Mouse (Mus musculus) hindbrain, embryonic 15.5 days (tissue): Measurements from ENCODE around the gene Gm49378. TPM values are rescaled to one million over a fixed set of nuclear protein-coding genes. Genes with fewer than 3 reads are reported as not detected.
A peak's percentile ranks its signal among the peaks of the same experiment; 100 is the strongest.

Source experiments
- ATAC-seq: fragments of 200-750 bp; cut with Nextera tagmentation; 2 replicates; pipeline ENCODE4 v1.8.0; 2017; ENCODE audit warnings: low read depth, moderate number of reproducible peaks, moderate TSS enrichment; ENCODE audit not compliant: low FRiP score
- H3K27ac ChIP-seq: fragments of 300-500 bp; sonication (generic); replicated peaks from 2 replicates; pipeline ENCODE4 v1.5.1; 2015; ENCODE audit warnings: mild to moderate bottlenecking, inconsistent platforms
- H3K27me3 ChIP-seq: fragments of 300-500 bp; sonication (generic); 2 replicates; pipeline ENCODE4 v1.6.1; 2015; ENCODE audit warnings: control low read depth, inconsistent platforms
- H3K36me3 ChIP-seq: fragments of 300-500 bp; sonication (generic); 2 replicates; pipeline ENCODE4 v1.6.1; 2015; ENCODE audit warnings: control low read depth, inconsistent platforms
- H3K4me1 ChIP-seq: fragments of 300-500 bp; sonication (generic); replicated peaks from 2 replicates; pipeline ENCODE4 v1.6.1; 2015; ENCODE audit warnings: control low read depth, inconsistent platforms
- H3K4me2 ChIP-seq: fragments of 300-500 bp; sonication (generic); 2 replicates; pipeline ENCODE4 v1.6.1; 2015; ENCODE audit warnings: moderate library complexity, mild to moderate bottlenecking, inconsistent platforms
- H3K4me3 ChIP-seq: fragments of 300-500 bp; sonication (generic); 2 replicates; pipeline ENCODE4 v1.5.1; 2015; ENCODE audit warnings: mild to moderate bottlenecking, inconsistent platforms
- H3K9ac ChIP-seq: fragments of 300-500 bp; sonication (generic); 2 replicates; pipeline ENCODE4 v1.6.1; 2015; ENCODE audit warnings: inconsistent platforms
- H3K9me3 ChIP-seq: fragments of 300-500 bp; sonication (generic); 2 replicates; pipeline ENCODE4 v1.6.1; 2016; ENCODE audit warnings: control low read depth, inconsistent platforms
- WGBS: fragments of 180-500 bp; shearing (Covaris S2); methylation state at CpG from one replicate; pipeline ENCODE4 v1.1.7; 2015; 5-methylcytosine and 5-hydroxymethylcytosine counted together
- polyA plus RNA-seq: library from polyadenylated mRNA; unstranded; fragments of >200 nt; fragmentation: Nextera tagmentation; extraction: Ambion mirVana; gene quantifications from 2 replicates; pipeline ENCODE4 v1.2.1, GENCODE M21; 2015

Gm49378 gene
- polyA plus RNA-seq, 1 experiment from 2014 or later = 0.93 TPM

GRCm38 (mm10) chr14:55618486-55619195, 19.1 kb downstream of the Gm49378 start:
- peak overlapping the region; percentile 42 for H3K4me2 ChIP-seq
- peak overlapping the region; percentile 39; the same call in 1 of the 2 replicates for H3K27ac ChIP-seq
- H3K36me3 ChIP-seq = no peaks in the 10 kb centered on the region
- peak overlapping the region; percentile 20; the same call in 1 of the 2 replicates for H3K9ac ChIP-seq
- H3K4me3 ChIP-seq = peak overlapping the region; percentile 30
- WGBS = 53% methylated on average over 22 of the region's 22 CpGs
- H3K9me3 ChIP-seq = no peaks in the 10 kb centered on the region
- H3K4me1 ChIP-seq = no peaks in the 10 kb centered on the region
- peak; percentile 29; the same call in 1 of the 2 replicates for ATAC-seq
- no peaks in the 10 kb centered on the region for H3K27me3 ChIP-seq

DNA sequence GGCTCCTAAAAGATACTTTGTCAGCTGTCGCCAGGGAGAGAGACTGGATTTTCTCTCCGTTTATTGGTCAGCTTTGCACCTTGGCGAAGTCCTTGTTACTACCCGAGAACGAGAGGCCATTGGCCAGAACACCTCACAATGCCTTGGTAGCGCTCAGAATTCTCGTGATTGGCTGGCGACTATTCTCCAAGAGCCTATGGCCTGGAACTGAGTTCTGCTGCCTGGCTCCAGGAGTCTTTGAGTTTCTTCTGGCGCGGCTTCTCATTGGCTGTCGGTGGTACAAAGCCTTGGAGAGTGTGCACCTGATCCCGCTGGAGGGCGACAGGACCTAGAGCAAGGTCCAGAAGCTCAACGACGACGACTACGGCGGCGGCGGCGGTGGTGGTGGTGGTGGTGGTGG, 19.9 kb downstream of the Gm49378 start, which contains the start of gene Rec8:
Rec8 (plus strand) TSS at position 216 of the 400 bp plus-strand sequence.
- Histone ChIP-seq H3K4me2 (peak within 1 kb of the TSS; percentile 42), H3K4me1 (no peaks in the 10 kb centered on the region), H3K9me3 (no peaks in the 10 kb centered on the region), H3K9ac (peak within 1 kb of the TSS; percentile 20; the same call in 1 of the 2 replicates), H3K36me3 (no peaks in the 10 kb centered on the region), H3K4me3 (peak within 1 kb of the TSS; percentile 30), H3K27me3 (no peaks in the 10 kb centered on the region), H3K27ac (peak within 1 kb of the TSS; percentile 39)
- WGBS = 22% methylated on average over 21 of the region's 21 CpGs
- ATAC-seq = peak; percentile 88

DNA sequence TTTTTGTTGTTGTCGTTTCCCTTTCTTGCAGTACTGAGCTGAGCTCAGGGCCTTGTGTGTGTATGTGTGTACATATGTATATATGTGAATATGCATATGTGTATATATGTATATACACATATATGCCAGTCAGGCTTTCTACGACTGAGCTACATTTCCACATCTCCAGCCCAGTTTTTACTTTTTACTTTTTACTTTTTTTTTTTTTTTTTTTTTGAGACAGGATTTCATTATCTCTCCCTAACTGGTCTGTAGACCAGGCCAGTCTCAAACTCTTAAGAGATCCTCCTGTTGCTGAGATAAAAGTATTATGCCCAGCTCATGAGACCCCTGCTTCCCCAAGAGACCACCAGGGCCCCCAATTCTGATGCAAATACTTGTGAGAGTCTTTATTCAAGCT, 20.9 kb downstream of the Gm49378 start:
- H3K27me3 ChIP-seq = no peaks in the 10 kb centered on the region

GRCm38 (mm10) chr14:55615876-55616275, 21.8 kb downstream of the Gm49378 start:
- Histone ChIP-seq H3K9me3 (no peaks in the 10 kb centered on the region), H3K4me1 (no peaks in the 10 kb centered on the region), H3K27ac (no peak overlapping the region), H3K36me3 (no peaks in the 10 kb centered on the region), H3K9ac (no peak overlapping the region), H3K4me2 (no peak overlapping the region), H3K27me3 (no peaks in the 10 kb centered on the region), H3K4me3 (no peak overlapping the region)
- 43% methylated on average over 2 of the region's 2 CpGs for WGBS
- ATAC-seq = no peak

More for the DNA sequence above, 20.9 kb downstream of the Gm49378 start:
- 78% methylated on average over 2 of the region's 2 CpGs for WGBS
- no peaks in the 10 kb centered on the region for H3K4me1 ChIP-seq
- H3K27ac ChIP-seq = no peak overlapping the region
- H3K4me3 ChIP-seq = no peak overlapping the region
- ATAC-seq = no peak
- H3K4me2 ChIP-seq = no peak overlapping the region
- no peaks in the 10 kb centered on the region for H3K36me3 ChIP-seq
- no peak overlapping the region for H3K9ac ChIP-seq
- no peaks in the 10 kb centered on the region for H3K9me3 ChIP-seq

DNA sequence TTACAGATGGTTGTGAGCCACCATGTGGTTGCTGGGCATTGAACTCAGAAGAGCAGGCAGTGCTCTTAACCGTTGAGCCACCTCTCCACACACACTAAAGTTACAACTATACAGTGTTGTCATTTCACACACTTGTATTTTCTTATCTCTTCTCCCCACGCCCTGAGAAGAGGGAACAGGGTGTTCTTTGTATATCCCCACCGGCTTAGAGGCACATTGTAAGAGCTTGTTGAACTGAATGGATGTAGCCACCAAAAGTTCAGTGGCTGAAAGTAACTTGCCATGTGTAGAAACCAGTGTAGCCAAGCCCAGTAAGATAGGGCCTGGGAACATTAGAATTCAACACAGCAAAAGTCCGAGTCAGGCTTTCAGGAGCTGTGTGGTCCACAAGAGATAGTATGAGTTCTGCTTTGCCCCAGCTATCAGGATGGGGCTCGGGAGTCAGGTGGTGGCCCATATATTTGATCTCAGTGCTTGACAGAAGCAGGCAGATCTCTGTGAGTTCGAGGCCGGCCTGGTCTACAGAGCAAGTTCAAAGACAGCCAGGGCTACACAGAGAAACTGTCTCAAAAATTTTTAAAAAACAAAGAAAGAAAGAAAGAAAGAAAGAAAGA, 23.0 kb downstream of the Gm49378 start:
- Histone ChIP-seq H3K4me2 (no peak overlapping the region), H3K27ac (no peak overlapping the region), H3K4me3 (no peak overlapping the region), H3K9me3 (no peaks in the 10 kb centered on the region), H3K36me3 (peaks cover 3% of the 10 kb centered on the region), H3K27me3 (no peaks in the 10 kb centered on the region), H3K9ac (no peak overlapping the region), H3K4me1 (no peaks in the 10 kb centered on the region)
- 82% methylated on average over 7 of the region's 7 CpGs for WGBS
- ATAC-seq = no peak

DNA sequence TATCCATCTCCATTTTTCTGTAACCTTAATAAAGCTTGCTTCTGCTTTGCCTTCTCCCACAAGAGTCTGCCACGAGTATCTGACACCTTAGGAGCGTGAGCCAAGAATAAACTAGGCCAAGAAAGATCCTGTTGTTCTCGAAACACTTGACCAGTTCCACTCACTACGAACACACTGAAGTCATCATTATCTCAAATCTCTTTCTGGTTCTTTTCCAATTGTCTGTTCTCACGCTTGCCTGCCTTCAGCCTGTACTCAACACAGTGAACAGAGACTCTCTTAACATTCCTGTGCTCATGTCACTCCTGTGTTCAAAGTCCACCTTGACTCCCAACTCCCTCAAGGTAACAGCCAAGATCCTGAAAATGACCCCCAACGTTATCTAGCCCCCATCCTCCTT, 24.3 kb downstream of the Gm49378 start:
- 70% methylated on average over 6 of the region's 6 CpGs for WGBS
- Histone ChIP-seq H3K4me3 (no peak overlapping the region), H3K9me3 (no peaks in the 10 kb centered on the region), H3K27me3 (no peaks in the 10 kb centered on the region), H3K4me2 (no peak overlapping the region), H3K4me1 (no peaks in the 10 kb centered on the region), H3K9ac (no peak overlapping the region), H3K36me3 (peaks cover 14% of the 10 kb centered on the region), H3K27ac (no peak overlapping the region)
- ATAC-seq = no peak

DNA sequence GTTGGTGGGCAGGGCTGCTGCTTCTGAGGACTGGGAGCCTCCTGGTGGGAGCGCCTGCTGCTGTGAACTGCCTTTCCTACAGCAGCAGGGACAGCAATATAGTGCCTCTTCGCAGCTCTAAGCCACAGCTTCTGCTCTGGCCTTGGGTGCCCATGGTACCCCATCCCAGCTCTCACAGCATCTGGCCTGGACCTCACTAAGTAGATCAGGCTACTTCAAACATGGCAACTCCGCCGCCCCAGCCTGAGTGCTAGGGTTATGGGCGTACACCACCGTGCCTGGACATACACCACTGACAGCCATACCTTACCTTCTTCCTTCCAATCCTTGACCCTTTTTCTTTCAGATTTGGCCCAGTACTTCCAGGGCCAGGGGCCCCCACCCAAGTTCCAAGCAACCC, 29.4 kb downstream of the Gm49378 start:
- Histone ChIP-seq H3K27me3 (no peaks in the 10 kb centered on the region), H3K4me2 (no peak overlapping the region), H3K27ac (no peak overlapping the region), H3K9ac (no peak overlapping the region), H3K9me3 (no peaks in the 10 kb centered on the region), H3K4me3 (no peak overlapping the region), H3K36me3 (peaks cover 42% of the 10 kb centered on the region), H3K4me1 (peaks cover 11% of the 10 kb centered on the region; the same call in 1 of the 2 replicates)
- no peak for ATAC-seq
- WGBS = 96% methylated on average over 6 of the region's 6 CpGs

DNA sequence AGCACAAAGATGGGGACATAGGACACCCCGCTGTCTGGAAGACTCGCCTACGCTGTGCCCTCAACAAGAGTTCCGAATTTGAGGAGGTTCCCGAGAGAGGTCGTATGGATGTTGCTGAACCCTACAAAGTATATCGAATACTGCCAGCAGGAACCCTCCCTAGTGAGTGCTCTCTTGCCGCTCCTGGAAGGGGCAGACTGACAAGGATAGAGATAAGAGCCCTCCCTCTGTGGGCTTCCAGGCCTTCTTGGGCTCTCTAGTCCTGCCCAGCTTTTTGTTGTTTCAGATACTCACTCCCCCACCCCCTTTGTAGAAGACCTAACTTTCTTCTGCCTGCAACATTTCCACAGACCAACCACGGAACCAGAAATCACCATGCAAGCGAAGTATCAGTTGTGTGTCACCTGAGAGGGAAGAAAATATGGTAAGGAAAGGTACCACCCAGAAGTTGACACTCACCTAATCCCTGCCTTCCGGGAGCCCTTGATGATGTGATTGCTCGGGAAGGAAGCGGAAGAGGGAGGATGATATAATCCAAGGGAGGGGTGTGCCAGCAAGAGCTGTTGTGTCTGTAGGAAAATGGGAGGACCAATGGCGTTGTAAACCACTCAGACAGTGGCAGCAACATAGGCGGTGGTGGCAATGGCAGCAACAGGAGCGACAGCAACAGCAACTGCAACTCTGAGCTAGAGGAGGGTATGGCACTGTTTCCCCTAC, 31.8 kb downstream of the Gm49378 start:
- Histone ChIP-seq H3K27ac (no peak overlapping the region), H3K36me3 (peaks cover 67% of the 10 kb centered on the region)

DNA sequence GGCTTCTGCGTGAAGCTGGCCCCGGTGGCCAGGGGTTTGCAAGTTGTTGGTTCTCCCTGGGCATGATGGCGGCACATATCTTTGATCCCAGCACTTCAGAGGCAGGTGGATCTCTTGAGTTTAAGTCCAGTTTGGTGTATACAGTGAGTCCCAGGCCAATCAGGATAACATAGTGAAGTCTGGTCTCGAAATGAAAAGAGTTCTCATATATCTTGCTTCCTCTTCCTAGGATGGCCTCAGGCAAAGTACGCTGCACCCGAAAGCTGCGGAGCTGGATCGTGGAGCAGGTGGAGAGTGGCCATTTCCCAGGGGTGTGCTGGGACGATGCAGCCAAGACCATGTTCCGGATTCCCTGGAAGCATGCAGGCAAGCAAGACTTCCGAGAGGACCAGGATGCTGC, 32.9 kb downstream of the Gm49378 start:
- H3K27me3 ChIP-seq = no peaks in the 10 kb centered on the region
- peak overlapping the region; percentile 46; the same call in 1 of the 2 replicates for H3K4me2 ChIP-seq
- peaks cover 11% of the 10 kb centered on the region; the same call in 1 of the 2 replicates for H3K4me1 ChIP-seq
- ATAC-seq = no peak
- peaks cover 74% of the 10 kb centered on the region for H3K36me3 ChIP-seq
- 92% methylated on average over 11 of the region's 11 CpGs for WGBS
- H3K27ac ChIP-seq = no peak overlapping the region
- no peaks in the 10 kb centered on the region for H3K9me3 ChIP-seq
- H3K9ac ChIP-seq = no peak overlapping the region
- H3K4me3 ChIP-seq = no peak overlapping the region

More for the DNA sequence above, 31.8 kb downstream of the Gm49378 start:
- WGBS = 96% methylated on average over 16 of the region's 16 CpGs
- Histone ChIP-seq H3K4me1 (peaks cover 11% of the 10 kb centered on the region; the same call in 1 of the 2 replicates), H3K9me3 (no peaks in the 10 kb centered on the region), H3K27me3 (no peaks in the 10 kb centered on the region), H3K4me3 (no peak overlapping the region), H3K9ac (no peak overlapping the region), H3K4me2 (no peak overlapping the region)
- ATAC-seq = no peak

GRCm38 (mm10) chr14:55603633-55604576, 33.8 kb downstream of the Gm49378 start:
- no peaks in the 10 kb centered on the region for H3K27me3 ChIP-seq
- H3K4me3 ChIP-seq = peak overlapping the region; percentile 29
- H3K9ac ChIP-seq = peak overlapping the region; percentile 7; the same call in 1 of the 2 replicates
- H3K9me3 ChIP-seq = no peaks in the 10 kb centered on the region
- ATAC-seq = peak; percentile 89
- peak overlapping the region; percentile 46 for H3K27ac ChIP-seq
- H3K4me1 ChIP-seq = peaks cover 11% of the 10 kb centered on the region; the same call in 1 of the 2 replicates
- 22% methylated on average over 19 of the region's 19 CpGs for WGBS
- H3K36me3 ChIP-seq = peaks cover 74% of the 10 kb centered on the region
- H3K4me2 ChIP-seq = peak overlapping the region; percentile 46

DNA sequence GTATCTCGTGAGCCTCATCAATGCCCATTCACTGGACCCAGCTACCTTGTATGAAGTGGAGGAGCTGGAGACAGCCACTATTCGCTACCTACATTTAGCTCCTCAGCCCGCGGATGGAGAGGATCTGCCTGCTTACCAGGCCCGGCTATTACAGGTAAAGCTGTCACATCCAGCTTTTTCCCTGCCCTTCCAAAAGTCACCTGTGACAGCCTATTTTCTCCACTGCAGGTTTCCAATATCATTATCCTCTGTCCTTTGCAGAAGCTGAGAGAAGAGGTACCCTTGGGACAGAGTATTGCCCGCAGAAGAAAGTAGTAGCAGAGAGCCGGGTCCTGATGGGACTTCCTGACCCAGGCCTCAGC, 34.4 kb downstream of the Gm49378 start, which contains the start of gene Irf9:
Irf9 (plus strand) TSS at position 301 of the 362 bp plus-strand sequence.
- H3K9me3 ChIP-seq = no peaks in the 10 kb centered on the region
- peak within 1 kb of the TSS; percentile 29 for H3K4me3 ChIP-seq
- peaks cover 74% of the 10 kb centered on the region for H3K36me3 ChIP-seq
- ATAC-seq = no peak
- H3K4me2 ChIP-seq = peak within 1 kb of the TSS; percentile 46
- H3K9ac ChIP-seq = peak within 1 kb of the TSS; percentile 7; the same call in 1 of the 2 replicates
- no peaks in the 10 kb centered on the region for H3K27me3 ChIP-seq
- 91% methylated on average over 7 of the region's 7 CpGs for WGBS
- H3K4me1 ChIP-seq = peaks cover 11% of the 10 kb centered on the region; the same call in 1 of the 2 replicates
- H3K27ac ChIP-seq = peak within 1 kb of the TSS; percentile 46
